Comparison of ENCODE assay signal across 29 mouse cellular contexts in genomic region chr2:28409566-28409965, GRCm38 (mm10). TPM values are rescaled to one million over a fixed set of nuclear protein-coding genes. Genes with fewer than 3 reads are reported as not detected.
DNase-seq lines count a peak whose midpoint lies in the region; ATAC-seq lines count a peak whose summit lies in the region.
"Had no signal": no experiment of that assay in that cellular context is flagged by ENCODE, and none has a peak within 500 bp of the region (broad histone marks: within the 10 kb centered on the region; RNA-seq: fewer than 3 reads in every experiment).

No protein-coding gene starts in this region.

- no peaks in the 10 kb centered on the region; the same call in 1 of the 2 replicates for H3K4me1 ChIP-seq in hindbrain, embryonic 11.5 days (replicated peaks; ENCODE audit: control insufficient read depth, insufficient read depth, low read length)
- peaks cover 13% of the 10 kb centered on the region for H3K4me1 ChIP-seq in hindbrain, embryonic 12.5 days
- peaks cover 10% of the 10 kb centered on the region for H3K4me1 ChIP-seq in midbrain, embryonic 16.5 days (ENCODE audit: control insufficient read depth, insufficient read depth, low read length)
- H3K4me1 ChIP-seq in midbrain, embryonic 13.5 days (replicated peaks), result 0 out of 2 replicates have a peak, but pooled peaks cover 7% of the 10 kb centered on the region
- no peaks in the 10 kb centered on the region; the same call in none of the 2 replicates for H3K4me1 ChIP-seq in hindbrain, embryonic 16.5 days (ENCODE audit: control insufficient read depth, insufficient read depth, low read depth, low read length)
- H3K4me1 ChIP-seq: liver, embryonic 12.5 days; stomach, embryonic 15.5 days had no signal

- DNase-seq in hindbrain, embryonic 11.5 days (ENCODE audit: low spot score), result peak; percentile 41
- peak; percentile 76 for DNase-seq in retina, postnatal 1 day
- no peak for DNase-seq in adrenal gland, adult 8-10 months
- DNase-seq: adrenal gland, adult 2 months; B cell, adult 2 months; cerebellum, postnatal 36 days; heart, postnatal 36 days; kidney, adult 9 months; kidney, postnatal 14 days; layer of hippocampus, postnatal 36 days; lung, adult 18-20 months; lung, postnatal 14 days; thymus, postnatal 36 days had no signal

- no peak overlapping the region for H3K4me3 ChIP-seq in hindbrain, embryonic 11.5 days (ENCODE audit: low read depth, low read length)
- no peak overlapping the region for H3K4me3 ChIP-seq in hindbrain, embryonic 12.5 days
- H3K4me3 ChIP-seq in midbrain, embryonic 16.5 days (ENCODE audit: low read depth, low read length), result no peak overlapping the region
- H3K4me3 ChIP-seq in midbrain, embryonic 13.5 days (replicated peaks), result no peak overlapping the region
- no peak overlapping the region for H3K4me3 ChIP-seq in hindbrain, embryonic 16.5 days (ENCODE audit: low read length)
- H3K4me3 ChIP-seq: embryonic facial prominence, embryonic 15.5 days; heart, embryonic 15.5 days; limb, embryonic 13.5 days; liver, embryonic 12.5 days; neural tube, embryonic 12.5 days; stomach, embryonic 15.5 days had no signal

- H3K27ac ChIP-seq in hindbrain, embryonic 11.5 days (ENCODE audit: low read depth, low read length), result no peak overlapping the region
- H3K27ac ChIP-seq in hindbrain, embryonic 12.5 days, result no peak overlapping the region
- H3K27ac ChIP-seq in midbrain, embryonic 16.5 days (ENCODE audit: low read length), result peak overlapping the region; percentile 50
- H3K27ac ChIP-seq in midbrain, embryonic 13.5 days, result no peak overlapping the region
- H3K27ac ChIP-seq in hindbrain, embryonic 16.5 days (ENCODE audit: low read depth, low read length), result no peak overlapping the region
- H3K27ac ChIP-seq: embryonic facial prominence, embryonic 15.5 days; heart, embryonic 15.5 days; limb, embryonic 13.5 days; liver, embryonic 12.5 days; neural tube, embryonic 12.5 days; stomach, embryonic 15.5 days had no signal

- H3K36me3 ChIP-seq in hindbrain, embryonic 11.5 days (ENCODE audit: control insufficient read depth, insufficient read depth, low read length), result no peaks in the 10 kb centered on the region
- no peaks in the 10 kb centered on the region for H3K36me3 ChIP-seq in hindbrain, embryonic 12.5 days
- no peaks in the 10 kb centered on the region for H3K36me3 ChIP-seq in midbrain, embryonic 16.5 days (ENCODE audit: control insufficient read depth, insufficient read depth, low read length)
- no peaks in the 10 kb centered on the region for H3K36me3 ChIP-seq in midbrain, embryonic 13.5 days
- H3K36me3 ChIP-seq in hindbrain, embryonic 16.5 days (ENCODE audit: control insufficient read depth, insufficient read depth, low read length), result no peaks in the 10 kb centered on the region
- H3K36me3 ChIP-seq: embryonic facial prominence, embryonic 15.5 days; G1E; heart, embryonic 15.5 days; limb, embryonic 13.5 days; liver, embryonic 12.5 days; neural tube, embryonic 12.5 days; stomach, embryonic 15.5 days had no signal

- no peaks in the 10 kb centered on the region for H3K9me3 ChIP-seq in hindbrain, embryonic 11.5 days (ENCODE audit: control insufficient read depth, low read length)
- no peaks in the 10 kb centered on the region for H3K9me3 ChIP-seq in hindbrain, embryonic 12.5 days (replicated peaks)
- H3K9me3 ChIP-seq in midbrain, embryonic 16.5 days (replicated peaks; ENCODE audit: control insufficient read depth, low read length, poor library complexity, severe bottlenecking), result no peaks in the 10 kb centered on the region
- no peaks in the 10 kb centered on the region for H3K9me3 ChIP-seq in midbrain, embryonic 13.5 days
- no peaks in the 10 kb centered on the region for H3K9me3 ChIP-seq in hindbrain, embryonic 16.5 days (ENCODE audit: control insufficient read depth, low read length)
- H3K9me3 ChIP-seq: embryonic facial prominence, embryonic 15.5 days; G1E; heart, embryonic 15.5 days; limb, embryonic 13.5 days; liver, embryonic 12.5 days; neural tube, embryonic 12.5 days; stomach, embryonic 15.5 days had no signal

- no peak overlapping the region for H3K9ac ChIP-seq in hindbrain, embryonic 11.5 days (ENCODE audit: low read depth, low read length)
- no peak overlapping the region for H3K9ac ChIP-seq in hindbrain, embryonic 12.5 days
- no peak overlapping the region for H3K9ac ChIP-seq in midbrain, embryonic 16.5 days (ENCODE audit: low read depth, low read length)
- no peak overlapping the region for H3K9ac ChIP-seq in midbrain, embryonic 13.5 days (replicated peaks)
- H3K9ac ChIP-seq in hindbrain, embryonic 16.5 days (ENCODE audit: low read depth, low read length), result no peak overlapping the region
- H3K9ac ChIP-seq: embryonic facial prominence, embryonic 15.5 days; heart, embryonic 15.5 days; limb, embryonic 13.5 days; liver, embryonic 12.5 days; neural tube, embryonic 12.5 days; stomach, embryonic 15.5 days had no signal

- 62% methylated on average over 3 of the region's 3 CpGs for WGBS in hindbrain, embryonic 11.5 days
- WGBS in hindbrain, embryonic 12.5 days, result 57% methylated on average over 3 of the region's 3 CpGs
- WGBS in midbrain, embryonic 16.5 days, result 44% methylated on average over 3 of the region's 3 CpGs
- 57% methylated on average over 3 of the region's 3 CpGs for WGBS in midbrain, embryonic 13.5 days
- WGBS in hindbrain, embryonic 16.5 days, result 39% methylated on average over 3 of the region's 3 CpGs

- H3K27me3 ChIP-seq in hindbrain, embryonic 11.5 days (ENCODE audit: control insufficient read depth, insufficient read depth, low read length), result no peaks in the 10 kb centered on the region
- H3K27me3 ChIP-seq in hindbrain, embryonic 12.5 days, result no peaks in the 10 kb centered on the region
- no peaks in the 10 kb centered on the region for H3K27me3 ChIP-seq in midbrain, embryonic 16.5 days (ENCODE audit: control insufficient read depth, insufficient read depth, low read depth, low read length)
- no peaks in the 10 kb centered on the region for H3K27me3 ChIP-seq in midbrain, embryonic 13.5 days
- H3K27me3 ChIP-seq in hindbrain, embryonic 16.5 days (replicated peaks; ENCODE audit: control insufficient read depth, insufficient read depth, low read length), result no peaks in the 10 kb centered on the region
- H3K27me3 ChIP-seq: embryonic facial prominence, embryonic 15.5 days; limb, embryonic 13.5 days; liver, embryonic 12.5 days; neural tube, embryonic 12.5 days; stomach, embryonic 15.5 days had no signal

- no peak for ATAC-seq in hindbrain, embryonic 11.5 days (ENCODE audit: low FRiP score)
- no peak for ATAC-seq in hindbrain, embryonic 12.5 days (ENCODE audit: low FRiP score)
- ATAC-seq in midbrain, embryonic 16.5 days, result peak; percentile 70; the same call in 1 of the 2 replicates
- no peak for ATAC-seq in midbrain, embryonic 13.5 days
- 0 out of 2 replicates have a peak, but pooled peaks have one; percentile 30 for ATAC-seq in hindbrain, embryonic 16.5 days
- ATAC-seq: liver, embryonic 12.5 days; Patski had no signal

- no peak overlapping the region for H3K4me2 ChIP-seq in hindbrain, embryonic 11.5 days (replicated peaks; ENCODE audit: low read depth, low read length)
- H3K4me2 ChIP-seq in hindbrain, embryonic 12.5 days (replicated peaks), result no peak overlapping the region
- H3K4me2 ChIP-seq in midbrain, embryonic 16.5 days (ENCODE audit: low read length), result no peak overlapping the region
- no peak overlapping the region for H3K4me2 ChIP-seq in midbrain, embryonic 13.5 days (replicated peaks)
- no peak overlapping the region for H3K4me2 ChIP-seq in hindbrain, embryonic 16.5 days (ENCODE audit: low read length)
- H3K4me2 ChIP-seq: embryonic facial prominence, embryonic 15.5 days; heart, embryonic 15.5 days; limb, embryonic 13.5 days; liver, embryonic 12.5 days; neural tube, embryonic 12.5 days; stomach, embryonic 15.5 days had no signal

RNA-seq across cellular contexts. Expression of gene Ppp1r26, which starts 37.0 kb away (rescaled TPM):
- polyA plus RNA-seq in hindbrain, embryonic 11.5 days (2014; fragmentation: Nextera tagmentation; extraction: Ambion mirVana), result 3.4 and 4.3 TPM in 2 replicates
- polyA plus RNA-seq in hindbrain, embryonic 12.5 days (2016; fragmentation: Nextera tagmentation; extraction: Ambion mirVana), result 10.0 and 10.6 TPM in 2 replicates
- polyA plus RNA-seq in midbrain, embryonic 16.5 days (2015; fragmentation: Nextera tagmentation; extraction: Ambion mirVana), result 19.8 and 22.7 TPM in 2 replicates
- polyA plus RNA-seq in midbrain, embryonic 13.5 days (2015; fragmentation: Nextera tagmentation; extraction: Ambion mirVana), result 10.7 and 11.8 TPM in 2 replicates
- 14.5 and 17.4 TPM in 2 replicates for polyA plus RNA-seq in hindbrain, embryonic 16.5 days (2015; fragmentation: Nextera tagmentation; extraction: Ambion mirVana)
- total RNA-seq in adrenal gland, adult 8-10 months (2022), result 10 to 100 TPM in 2 of 4 experiments, 1 to 10 TPM in 2; 6.2 to 14.0 (median 10.4) TPM
- total RNA-seq: CH12.LX; monocyte, adult 5-6 weeks had no signal
- polyA plus RNA-seq: G1E had no signal

RNA-seq across cellular contexts. Expression of gene 1700007K13Rik, which starts 56.6 kb away (rescaled TPM):
- polyA plus RNA-seq in hindbrain, embryonic 11.5 days (2014; fragmentation: Nextera tagmentation; extraction: Ambion mirVana), result 3.2 and 3.4 TPM in 2 replicates
- polyA plus RNA-seq in hindbrain, embryonic 12.5 days (2016; fragmentation: Nextera tagmentation; extraction: Ambion mirVana), result 3.7 and 4.0 TPM in 2 replicates
- polyA plus RNA-seq in midbrain, embryonic 16.5 days (2015; fragmentation: Nextera tagmentation; extraction: Ambion mirVana), result 3.5 and 4.1 TPM in 2 replicates
- 0.85 and 1.3 TPM in 2 replicates for polyA plus RNA-seq in midbrain, embryonic 13.5 days (2015; fragmentation: Nextera tagmentation; extraction: Ambion mirVana)
- 3.0 and 4.5 TPM in 2 replicates for polyA plus RNA-seq in hindbrain, embryonic 16.5 days (2015; fragmentation: Nextera tagmentation; extraction: Ambion mirVana)
- total RNA-seq in adrenal gland, adult 8-10 months (2022), result under 1 TPM in 3 of 4 experiments, not detected in 1; 0.49 to 0.99 (median 0.89) TPM
- total RNA-seq: G1E; gastrocnemius, adult 8-10 months; heart, postnatal 36 days; megakaryocyte progenitor cell, adult 5-6 weeks; monocyte, adult 5-6 weeks had no signal
- polyA plus RNA-seq: adrenal gland, adult 2 months; liver, embryonic 12.5 days had no signal

RNA-seq across cellular contexts. Expression of gene Mrps2, which starts 58.3 kb away (rescaled TPM):
- 62.8 and 66.4 TPM in 2 replicates for polyA plus RNA-seq in hindbrain, embryonic 11.5 days (2014; fragmentation: Nextera tagmentation; extraction: Ambion mirVana)
- polyA plus RNA-seq in hindbrain, embryonic 12.5 days (2016; fragmentation: Nextera tagmentation; extraction: Ambion mirVana), result 52.5 and 54.3 TPM in 2 replicates
- 45.7 and 47.8 TPM in 2 replicates for polyA plus RNA-seq in midbrain, embryonic 16.5 days (2015; fragmentation: Nextera tagmentation; extraction: Ambion mirVana)
- polyA plus RNA-seq in midbrain, embryonic 13.5 days (2015; fragmentation: Nextera tagmentation; extraction: Ambion mirVana), result 50.1 and 52.3 TPM in 2 replicates
- 48.2 and 51.4 TPM in 2 replicates for polyA plus RNA-seq in hindbrain, embryonic 16.5 days (2015; fragmentation: Nextera tagmentation; extraction: Ambion mirVana)
- 10 to 100 TPM; 39.7 to 52.1 (median 46.1) TPM for total RNA-seq in adrenal gland, adult 8-10 months (2022)

Comparison
In these comparisons a context has a peak if more than half of its experiments do, and no peak if none do; other contexts are left out.
1. ATAC-seq: peak in midbrain, embryonic 16.5 days (single experiment) and hindbrain, embryonic 16.5 days (single experiment); none in hindbrain, embryonic 11.5 days (single experiment), hindbrain, embryonic 12.5 days (single experiment) and midbrain, embryonic 13.5 days (single experiment).